Mouse (Mus musculus) liver, embryonic 11.5 days (tissue): ENCODE measurements around the gene Usp22. TPM values are rescaled to one million over a fixed set of nuclear protein-coding genes. Genes with fewer than 3 reads are reported as not detected.

Experiments
- polyA plus RNA-seq: library from polyadenylated mRNA; unstranded; fragments of >200 nt; fragmentation: Nextera tagmentation; extraction: Ambion mirVana; gene quantifications from 2 replicates; pipeline ENCODE4 v1.2.1, GENCODE M21; 2014

The Usp22 gene
- polyA plus RNA-seq, 1 experiment from 2014 or later: 60.1 TPM

Other genes with a start within 250 kb of the Usp22 start
- 132 and 136 TPM in 2 replicates for gene Map2k3, start 243.0 kb downstream of the Usp22 start, polyA plus RNA-seq
- not detected in 2 replicates for gene Kcnj12, start 152.5 kb downstream of the Usp22 start, polyA plus RNA-seq
- 5.9 and 6.2 TPM in 2 replicates for gene Tnfrsf13b, start 48.3 kb downstream of the Usp22 start, polyA plus RNA-seq
- gene Aldh3a1, start 32.5 kb upstream of the Usp22 start, polyA plus RNA-seq: not detected in 2 replicates
- gene Aldh3a2, start 92.4 kb upstream of the Usp22 start, polyA plus RNA-seq: 23.8 and 28.3 TPM in 2 replicates
- gene Slc47a2, start 167.8 kb upstream of the Usp22 start, polyA plus RNA-seq: 0.07 TPM in 1 of 2 replicates, not detected in the other
- gene Slc47a1, start 203.3 kb upstream of the Usp22 start, polyA plus RNA-seq: 1.4 TPM in 2 replicates